Mouse (Mus musculus) liver, postnatal 0 days (tissue): ENCODE measurements at regions not wholly inside any gene's neighbourhood (a gene's known extent, or its start where the extent isn't known, plus 50 kb on each side); places are given as distances from the start of the nearest gene placed in this dataset.

ENCODE experiments used
- ATAC-seq: fragments of 200-750 bp; cut with Nextera tagmentation; 2 replicates; pipeline ENCODE4 v1.8.0; 2017; ENCODE audit warnings: mild to moderate bottlenecking, moderate library complexity
- DNase-seq: peaks from one replicate; pipeline ENCODE4 v3.0.0-alpha.2; 2016
- H3K27ac ChIP-seq: fragments of 300-500 bp; sonication (generic); 2 replicates; pipeline ENCODE4 v1.5.1; 2014; ENCODE audit warnings: antibody characterized with exemption, moderate library complexity, mild to moderate bottlenecking, low read depth
- H3K27me3 ChIP-seq: fragments of 300-500 bp; sonication (generic); 2 replicates; pipeline ENCODE4 v1.6.1; 2014; ENCODE audit warnings: low read length, control low read depth, mixed read lengths; ENCODE audit not compliant: insufficient read depth
- H3K36me3 ChIP-seq: fragments of 300-500 bp; sonication (generic); replicated peaks from 2 replicates; pipeline ENCODE4 v1.6.1; 2014; ENCODE audit warnings: mild to moderate bottlenecking, control low read depth, low read length, moderate library complexity, mixed read lengths; ENCODE audit not compliant: insufficient read depth
- H3K4me1 ChIP-seq: fragments of 300-500 bp; sonication (generic); 2 replicates; pipeline ENCODE4 v1.6.1; 2014; ENCODE audit warnings: antibody characterized with exemption, mild to moderate bottlenecking, control low read depth; ENCODE audit not compliant: insufficient read depth
- H3K4me2 ChIP-seq: fragments of 300-500 bp; sonication (generic); 2 replicates; pipeline ENCODE4 v1.6.1; 2014; ENCODE audit warnings: low read depth, mild to moderate bottlenecking, low read length, moderate library complexity, mixed read lengths
- H3K4me3 ChIP-seq: fragments of 300-500 bp; sonication (generic); 2 replicates; pipeline ENCODE4 v1.5.1; 2014; ENCODE audit warnings: low read depth, low read length
- H3K9ac ChIP-seq: fragments of 300-500 bp; sonication (generic); replicated peaks from 2 replicates; pipeline ENCODE4 v1.6.1; 2014; ENCODE audit warnings: mild to moderate bottlenecking, moderate library complexity
- H3K9me3 ChIP-seq: fragments of 300-500 bp; sonication (generic); 2 replicates; pipeline ENCODE4 v1.6.1; 2016; ENCODE audit warnings: mild to moderate bottlenecking, control low read depth, low read length, mixed read lengths
- CTCF ChIP-seq: sonication (generic); IDR thresholded peaks from 2 replicates; pipeline ENCODE4 v1.5.1; 2016; ENCODE audit warnings: antibody characterized with exemption, low read depth
- EP300 ChIP-seq: IDR thresholded peaks from 2 replicates; pipeline ENCODE4 v1.6.1; 2016; ENCODE audit warnings: antibody characterized with exemption, low read depth, mild to moderate bottlenecking
- WGBS: fragments of 180-500 bp; shearing (Covaris S2); extraction: QIAGEN DNeasy Blood & Tissue Kit; methylation state at CpG from one replicate; pipeline ENCODE4 v1.1.7; 2014; ENCODE audit not compliant: insufficient replicate concordance; 5-methylcytosine and 5-hydroxymethylcytosine counted together

DNA sequence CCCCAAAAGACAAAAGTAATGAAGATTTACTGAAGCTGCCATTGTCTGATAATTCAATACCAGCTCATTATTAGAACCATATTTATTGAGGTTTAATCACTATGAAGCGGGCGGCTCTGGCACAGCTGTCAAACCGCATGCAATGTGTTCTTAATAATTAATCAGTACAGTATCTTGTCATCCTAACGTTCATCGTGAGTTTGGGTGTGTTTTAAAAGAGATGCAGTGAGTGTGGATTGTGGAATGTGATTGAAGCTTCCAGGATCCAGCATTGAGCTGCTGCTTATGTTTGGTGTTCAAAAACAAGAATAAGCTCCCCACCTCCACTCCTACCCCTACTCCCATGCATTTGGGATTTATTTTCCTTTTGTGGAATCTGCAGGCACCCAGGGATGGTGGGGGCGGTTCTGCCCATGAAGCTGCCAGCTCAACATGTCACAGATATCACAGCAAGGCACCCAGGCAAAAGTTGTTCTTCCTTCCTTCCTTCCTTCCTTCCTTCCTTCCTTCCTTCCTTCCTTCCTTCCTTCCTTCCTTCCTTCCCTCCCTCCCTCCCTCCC, 224.6 kb downstream of the Ttc32 start:
- DNase-seq (no peak), ATAC-seq (no peak)
- no peak overlapping the region for H3K9ac ChIP-seq
- WGBS: 71% methylated on average over 6 of the region's 6 CpGs
- H3K27ac ChIP-seq: no peak overlapping the region
- no peaks in the 10 kb centered on the region for H3K9me3 ChIP-seq
- TF ChIP-seq CTCF (no peak), EP300 (no peak)
- no peaks in the 10 kb centered on the region for H3K36me3 ChIP-seq
- H3K4me2 ChIP-seq: no peak overlapping the region
- H3K4me1 ChIP-seq: no peaks in the 10 kb centered on the region
- no peaks in the 10 kb centered on the region for H3K27me3 ChIP-seq
- no peak overlapping the region for H3K4me3 ChIP-seq

DNA sequence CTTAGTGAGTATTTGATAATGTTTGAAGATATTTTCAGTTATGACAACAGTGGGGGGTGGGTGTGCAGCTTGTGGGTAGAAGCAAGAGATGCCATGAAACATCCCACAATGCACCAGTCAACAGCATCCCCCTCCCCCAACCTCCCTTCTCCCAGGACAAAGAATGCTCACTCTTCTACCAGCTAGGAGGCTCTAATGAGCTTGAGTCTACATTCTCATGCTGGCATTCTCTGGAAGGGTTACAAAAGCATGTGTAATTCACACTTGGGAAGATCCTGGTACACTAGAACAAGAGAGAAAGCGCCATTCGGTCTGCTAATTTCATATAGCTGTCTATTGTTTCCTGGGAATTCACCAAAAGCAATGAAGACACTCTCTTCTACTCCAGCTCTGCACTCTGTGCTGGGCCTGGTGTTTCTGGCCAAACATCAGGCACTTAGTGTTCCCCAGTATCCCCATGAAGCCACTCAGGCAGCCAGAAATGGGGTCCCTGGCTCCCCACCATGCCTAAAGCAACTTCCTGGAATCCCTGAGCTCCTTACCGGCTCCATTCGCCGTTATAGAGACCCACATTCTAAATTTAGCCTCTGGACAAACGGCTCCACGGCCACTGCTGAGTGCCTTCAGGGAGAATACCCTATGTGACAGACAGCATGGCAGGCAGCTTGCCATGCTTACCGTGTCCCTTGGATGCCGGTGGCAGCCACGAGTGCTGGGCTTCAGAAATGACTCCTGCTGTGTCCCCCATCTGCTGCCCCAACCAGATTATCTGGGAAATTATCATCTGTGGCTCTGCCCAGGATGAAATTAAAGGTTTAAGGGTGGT, 226.1 kb downstream of the Ttc32 start:
- Histone ChIP-seq H3K27me3 (no peaks in the 10 kb centered on the region), H3K4me2 (no peak overlapping the region), H3K9ac (no peak overlapping the region), H3K27ac (no peak overlapping the region), H3K36me3 (no peaks in the 10 kb centered on the region), H3K4me1 (no peaks in the 10 kb centered on the region), H3K9me3 (no peaks in the 10 kb centered on the region), H3K4me3 (no peak overlapping the region)
- 72% methylated on average over 10 of the region's 10 CpGs for WGBS
- TF ChIP-seq CTCF (no peak), EP300 (no peak)
- ATAC-seq: no peak
- no peak for DNase-seq

GRCm38 (mm10) chr12:9256487-9256820, 226.7 kb downstream of the Ttc32 start:
- ATAC-seq: no peak
- no peaks in the 10 kb centered on the region for H3K4me1 ChIP-seq
- H3K9ac ChIP-seq: no peak overlapping the region
- no peaks in the 10 kb centered on the region for H3K36me3 ChIP-seq
- no peaks in the 10 kb centered on the region for H3K27me3 ChIP-seq
- no peak for TF ChIP-seq EP300
- no peaks in the 10 kb centered on the region for H3K9me3 ChIP-seq
- DNase-seq: no peak
- H3K4me2 ChIP-seq: no peak overlapping the region
- H3K27ac ChIP-seq: no peak overlapping the region
- no peak overlapping the region for H3K4me3 ChIP-seq

DNA sequence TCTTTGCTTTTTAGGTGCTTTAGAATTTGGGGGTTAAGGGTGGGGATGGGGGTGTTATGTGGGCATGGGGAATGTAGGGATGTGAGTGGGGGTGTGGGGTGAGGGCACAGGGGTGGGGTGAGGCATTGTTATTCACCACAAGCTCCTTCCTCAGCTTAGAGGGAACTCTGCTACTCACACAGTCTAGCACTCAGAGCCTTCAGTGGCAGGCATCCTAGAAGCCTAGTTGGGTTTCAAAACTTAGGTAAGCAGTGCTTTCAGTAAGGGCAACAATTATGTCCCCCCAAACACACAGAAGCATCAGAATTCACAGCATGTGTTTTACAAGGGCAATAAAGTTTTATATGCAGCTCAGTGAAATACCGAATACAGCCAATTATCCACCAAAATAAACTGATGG, 228.4 kb downstream of the Ttc32 start:
- Histone ChIP-seq H3K4me1 (no peaks in the 10 kb centered on the region), H3K27me3 (no peaks in the 10 kb centered on the region), H3K36me3 (no peaks in the 10 kb centered on the region), H3K9ac (no peak overlapping the region), H3K9me3 (no peaks in the 10 kb centered on the region), H3K4me3 (no peak overlapping the region), H3K4me2 (no peak overlapping the region), H3K27ac (no peak overlapping the region)
- no peak for ATAC-seq
- TF ChIP-seq CTCF (no peak), EP300 (no peak)
- DNase-seq: no peak
- WGBS: 74% methylated on average over 1 of the region's 1 CpGs

GRCm38 (mm10) chr12:9261662-9262061, 231.9 kb downstream of the Ttc32 start:
- WGBS: 61% methylated on average over 6 of the region's 6 CpGs
- no peak overlapping the region for H3K9ac ChIP-seq

DNA sequence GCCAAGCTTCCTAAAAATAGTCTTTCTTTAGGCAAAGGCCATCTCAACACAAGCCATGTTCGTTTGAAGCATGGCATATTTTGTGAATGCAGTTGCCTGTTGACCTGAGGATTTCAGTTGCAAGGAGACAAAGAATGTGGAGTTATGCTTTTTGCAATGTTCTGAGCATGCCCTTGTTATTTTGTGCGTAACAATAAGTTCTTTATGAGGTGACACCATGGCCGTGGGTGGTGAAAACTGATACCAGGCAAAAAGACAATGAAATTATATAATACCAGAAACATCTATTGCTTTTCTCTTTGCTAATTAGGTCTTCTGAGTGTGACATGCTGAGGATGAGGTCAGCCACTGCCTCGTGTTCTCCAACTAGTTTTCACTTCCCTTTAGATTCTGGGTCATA, 236.4 kb downstream of the Ttc32 start:
- Histone ChIP-seq H3K36me3 (no peaks in the 10 kb centered on the region), H3K4me1 (no peaks in the 10 kb centered on the region), H3K4me3 (no peak overlapping the region), H3K4me2 (no peak overlapping the region), H3K9me3 (no peaks in the 10 kb centered on the region), H3K27ac (no peak overlapping the region), H3K27me3 (no peaks in the 10 kb centered on the region), H3K9ac (no peak overlapping the region)
- DNase-seq (no peak), ATAC-seq (no peak)
- 57% methylated on average over 4 of the region's 4 CpGs for WGBS
- TF ChIP-seq CTCF (no peak), EP300 (no peak)

More at GRCm38 (mm10) chr12:9261662-9262061, 231.9 kb downstream of the Ttc32 start:
- H3K4me3 ChIP-seq: no peak overlapping the region
- no peaks in the 10 kb centered on the region for H3K4me1 ChIP-seq
- H3K27me3 ChIP-seq: no peaks in the 10 kb centered on the region
- TF ChIP-seq CTCF (no peak), EP300 (no peak)
- no peak for ATAC-seq
- no peaks in the 10 kb centered on the region for H3K36me3 ChIP-seq
- H3K9me3 ChIP-seq: no peaks in the 10 kb centered on the region
- no peak overlapping the region for H3K4me2 ChIP-seq
- DNase-seq: no peak
- no peak overlapping the region for H3K27ac ChIP-seq
